Mouse (Mus musculus): ENCODE data around the gene Glt1d1. TPM values are rescaled to one million over a fixed set of nuclear protein-coding genes. Genes with fewer than 3 reads are reported as not detected.

Gene Glt1d1
- total and polyA plus RNA-seq, 3 experiments, result 0.19 TPM; not detected in 2

- Histone ChIP-seq H3K36me3 (ENCODE audit: control insufficient read depth in 1 of 2, insufficient read depth in 2 of 2, low read length in 2 of 2) (no peaks in the 10 kb centered on the region), H3K4me1 (ENCODE audit: control insufficient read depth in 1 of 2, insufficient read depth in 2 of 2, low read length in 2 of 2) (no peaks in the 10 kb centered on the region), H3K9me3 (replicated peaks; ENCODE audit: insufficient read depth, low read length) (no peaks in the 10 kb centered on the region), H3K79me2 (ENCODE audit: control insufficient read depth, insufficient read depth, low read length, poor library complexity) (no peaks in the 10 kb centered on the region), H3K27me3 (ENCODE audit: control insufficient read depth in 1 of 2, insufficient read depth in 2 of 2, low read length in 2 of 2) (no peaks in the 10 kb centered on the region), H3K27ac (ENCODE audit: control insufficient read depth, low read depth, low read length) (no peak overlapping the region), H3K9ac (ENCODE audit: control insufficient read depth, low read depth, low read length, poor library complexity, severe bottlenecking) (no peak overlapping the region), H3K4me3 (ENCODE audit: control insufficient read depth in 1 of 2, insufficient read depth in 1 of 2, low read depth in 2 of 2, low read length in 2 of 2) (no peak overlapping the region)
- no peak for DNase-seq (ENCODE audit: low read depth, low spot score)
- no peak for TF ChIP-seq POLR2AphosphoS2 (IDR thresholded peaks at IDR 0.05; ENCODE audit: low read length)
Measured at GRCm38 (mm10) chr5:127624427-127625213, 7.4 kb upstream of the Glt1d1 start.

- no peak overlapping the region for H3K27ac ChIP-seq (ENCODE audit: control insufficient read depth, low read depth, low read length)
- no peaks in the 10 kb centered on the region for H3K4me1 ChIP-seq (ENCODE audit: control insufficient read depth in 1 of 2, insufficient read depth in 2 of 2, low read length in 2 of 2)
- TF ChIP-seq JUND (IDR thresholded peaks at IDR 0.05; ENCODE audit: low read depth, low read length), result no peak
- no peak for TF ChIP-seq KAT2A (conservative IDR thresholded peaks at IDR 0.05; ENCODE audit: low read depth, low read length)
- TF ChIP-seq USF1 (IDR thresholded peaks at IDR 0.05; ENCODE audit: low read depth, low read length), result no peak
- TF ChIP-seq MYB (IDR thresholded peaks at IDR 0.05; ENCODE audit: low read depth, low read length), result no peak
- TF ChIP-seq MAX (IDR thresholded peaks at IDR 0.05; ENCODE audit: low read length), result no peak
- TF ChIP-seq GATA1 (IDR thresholded peaks at IDR 0.05; ENCODE audit: low read depth, low read length), result no peak
- TF ChIP-seq E2F4 (IDR thresholded peaks at IDR 0.05; ENCODE audit: borderline replicate concordance, low read depth, low read length), result no peak
- TF ChIP-seq SIN3A (IDR thresholded peaks at IDR 0.05; ENCODE audit: low read length), result no peak
- no peak for TF ChIP-seq POLR2AphosphoS2 (IDR thresholded peaks at IDR 0.05; ENCODE audit: low read length)
- TF ChIP-seq ZMIZ1 (IDR thresholded peaks at IDR 0.05; ENCODE audit: low read depth, low read length), result no peak
- TF ChIP-seq GABPA (IDR thresholded peaks at IDR 0.05; ENCODE audit: low read depth, low read length), result no peak
- no peak for TF ChIP-seq TBP (IDR thresholded peaks at IDR 0.05; ENCODE audit: low read depth, low read length)
- no peak for TF ChIP-seq BHLHE40 (IDR thresholded peaks at IDR 0.05; ENCODE audit: borderline replicate concordance, low read depth, low read length)
- TF ChIP-seq CHD2 (IDR thresholded peaks at IDR 0.05; ENCODE audit: low read length), result no peak
- H3K27me3 ChIP-seq (ENCODE audit: control insufficient read depth in 1 of 2, insufficient read depth in 2 of 2, low read length in 2 of 2), result no peaks in the 10 kb centered on the region
- no peaks in the 10 kb centered on the region for H3K36me3 ChIP-seq (ENCODE audit: control insufficient read depth in 1 of 2, insufficient read depth in 2 of 2, low read length in 2 of 2)
- H3K9me3 ChIP-seq (replicated peaks; ENCODE audit: insufficient read depth, low read length), result no peaks in the 10 kb centered on the region
- no peaks in the 10 kb centered on the region for H3K79me2 ChIP-seq (ENCODE audit: control insufficient read depth, insufficient read depth, low read length, poor library complexity)
- no peak for DNase-seq (ENCODE audit: low read depth, low spot score)
- no peak overlapping the region for H3K9ac ChIP-seq (ENCODE audit: control insufficient read depth, low read depth, low read length, poor library complexity, severe bottlenecking)
- H3K4me3 ChIP-seq (ENCODE audit: control insufficient read depth in 1 of 2, insufficient read depth in 1 of 2, low read depth in 2 of 2, low read length in 2 of 2), result no peak overlapping the region
Measured at GRCm38 (mm10) chr5:127627242-127627641, 4.8 kb upstream of the Glt1d1 start.

DNA sequence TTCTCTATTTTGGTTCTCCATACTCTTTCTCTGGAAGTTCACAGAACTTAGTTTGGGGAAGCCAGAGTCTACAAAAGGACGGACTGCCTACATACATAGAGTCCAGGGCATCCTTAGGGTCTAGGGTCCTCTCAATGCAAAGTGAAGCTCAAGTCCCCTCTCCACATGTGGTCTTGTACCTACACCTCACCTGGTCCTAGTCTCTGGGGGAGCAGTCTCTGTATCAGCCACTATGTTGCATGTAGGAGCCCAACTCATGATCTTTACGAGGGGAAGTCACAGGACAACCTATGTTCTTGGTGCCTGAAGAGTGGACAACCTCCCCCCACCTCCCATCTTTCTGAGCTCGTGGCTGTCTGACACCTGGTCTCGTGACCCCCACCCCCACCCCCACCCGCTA, 391 bp upstream of the Glt1d1 start:
- no peak overlapping the region for H3K4me3 ChIP-seq (ENCODE audit: control insufficient read depth in 1 of 2, insufficient read depth in 1 of 2, low read depth in 2 of 2, low read length in 2 of 2)
- H3K9me3 ChIP-seq (replicated peaks; ENCODE audit: insufficient read depth, low read length), result no peaks in the 10 kb centered on the region
- no peaks in the 10 kb centered on the region for H3K27me3 ChIP-seq (ENCODE audit: control insufficient read depth in 1 of 2, insufficient read depth in 2 of 2, low read length in 2 of 2)
- H3K36me3 ChIP-seq (ENCODE audit: control insufficient read depth in 1 of 2, insufficient read depth in 2 of 2, low read length in 2 of 2), result no peaks in the 10 kb centered on the region
- no peak overlapping the region for H3K27ac ChIP-seq (ENCODE audit: control insufficient read depth, low read depth, low read length)
- no peak for DNase-seq (ENCODE audit: low read depth, low spot score)
- no peaks in the 10 kb centered on the region for H3K79me2 ChIP-seq (ENCODE audit: control insufficient read depth, insufficient read depth, low read length, poor library complexity)
- H3K9ac ChIP-seq (ENCODE audit: control insufficient read depth, low read depth, low read length, poor library complexity, severe bottlenecking), result no peak overlapping the region
- no peaks in the 10 kb centered on the region for H3K4me1 ChIP-seq (ENCODE audit: control insufficient read depth in 1 of 2, insufficient read depth in 2 of 2, low read length in 2 of 2)
- TF ChIP-seq ETS1 (IDR thresholded peaks at IDR 0.05; ENCODE audit: low read depth, low read length) (no peak), HCFC1 (IDR thresholded peaks at IDR 0.05; ENCODE audit: low read depth, low read length) (no peak), EP300 (IDR thresholded peaks at IDR 0.05; ENCODE audit: low read depth in 1 of 2, low read length in 2 of 2) (no peak), RCOR1 (IDR thresholded peaks at IDR 0.05; ENCODE audit: low read depth, low read length) (no peak), POLR2A (IDR thresholded peaks at IDR 0.05; ENCODE audit: control insufficient read depth in 1 of 2, insufficient read depth in 1 of 2, low read depth in 1 of 2, low read length in 2 of 2, poor library complexity in 1 of 2) (no peak), ELF1 (IDR thresholded peaks at IDR 0.05; ENCODE audit: low read depth, low read length) (no peak), CHD1 (IDR thresholded peaks at IDR 0.05; ENCODE audit: low read depth, low read length) (no peak), MYB (IDR thresholded peaks at IDR 0.05; ENCODE audit: low read depth, low read length) (no peak), E2F4 (IDR thresholded peaks at IDR 0.05; ENCODE audit: borderline replicate concordance, low read depth, low read length) (no peak), MYC (IDR thresholded peaks at IDR 0.05; ENCODE audit: low read depth, low read length) (no peak), ZKSCAN1 (IDR thresholded peaks at IDR 0.05; ENCODE audit: low read depth, low read length) (no peak), CHD2 (IDR thresholded peaks at IDR 0.05; ENCODE audit: low read length) (no peak), BHLHE40 (IDR thresholded peaks at IDR 0.05; ENCODE audit: borderline replicate concordance, low read depth, low read length) (no peak), CTCF (IDR thresholded peaks at IDR 0.05 in 2 of 3, conservative IDR thresholded peaks at IDR 0.05 in 1 of 3; ENCODE audit: control insufficient read depth in 1 of 3, insufficient read depth in 1 of 3, low read depth in 2 of 3, low read length in 3 of 3, poor library complexity in 1 of 3, severe bottlenecking in 1 of 3) (no peak), USF2 (IDR thresholded peaks at IDR 0.05; ENCODE audit: borderline replicate concordance in 1 of 2, insufficient read depth in 1 of 2, low read depth in 1 of 2, low read length in 2 of 2) (no peak), POLR2AphosphoS2 (IDR thresholded peaks at IDR 0.05; ENCODE audit: low read length) (no peak), MAX (IDR thresholded peaks at IDR 0.05; ENCODE audit: low read length) (no peak), GABPA (IDR thresholded peaks at IDR 0.05; ENCODE audit: low read depth, low read length) (no peak)

Measured in MEL (cell line).